Mouse (Mus musculus) embryonic facial prominence, embryonic 11.5 days (tissue): Measurements from ENCODE around the gene Tpst2. TPM values are rescaled to one million over a fixed set of nuclear protein-coding genes. Genes with fewer than 3 reads are reported as not detected.

Source experiments
- ATAC-seq: fragments of 200-750 bp; cut with Nextera tagmentation; replicated peaks from 2 replicates; pipeline ENCODE4 v1.8.0; 2017; ENCODE audit warnings: low read depth; ENCODE audit not compliant: insufficient number of reproducible peaks, low FRiP score, low TSS enrichment
- DNase-seq: peaks from one replicate; pipeline ENCODE4 v3.0.0-alpha.2; 2015; ENCODE audit warnings: low spot score
- H3K27ac ChIP-seq: fragments of 300-500 bp; sonication (generic); replicated peaks from 2 replicates; pipeline ENCODE4 v1.5.1; 2014; ENCODE audit warnings: mild to moderate bottlenecking, low read depth, low read length, control low read depth
- H3K27me3 ChIP-seq: fragments of 300-500 bp; sonication (generic); 2 replicates; pipeline ENCODE4 v1.6.1; 2014; ENCODE audit warnings: mild to moderate bottlenecking, low read length, moderate library complexity, mixed read lengths; ENCODE audit not compliant: control insufficient read depth, insufficient read depth
- H3K36me3 ChIP-seq: fragments of 300-500 bp; sonication (generic); replicated peaks from 2 replicates; pipeline ENCODE4 v1.6.1; 2014; ENCODE audit warnings: low read depth, mild to moderate bottlenecking, low read length, moderate library complexity, mixed read lengths; ENCODE audit not compliant: control insufficient read depth, insufficient read depth
- H3K4me1 ChIP-seq: fragments of 300-500 bp; sonication (generic); 2 replicates; pipeline ENCODE4 v1.6.1; 2014; ENCODE audit warnings: low read length, mixed read lengths; ENCODE audit not compliant: control insufficient read depth, insufficient read depth
- H3K4me2 ChIP-seq: fragments of 300-500 bp; sonication (generic); 2 replicates; pipeline ENCODE4 v1.6.1; 2014; ENCODE audit warnings: low read depth, mild to moderate bottlenecking, control low read depth, low read length, moderate library complexity
- H3K4me3 ChIP-seq: fragments of 300-500 bp; sonication (generic); 2 replicates; pipeline ENCODE4 v1.5.1; 2014; ENCODE audit warnings: low read depth, low read length, control low read depth
- H3K9ac ChIP-seq: fragments of 300-500 bp; sonication (generic); replicated peaks from 2 replicates; pipeline ENCODE4 v1.6.1; 2014; ENCODE audit warnings: mild to moderate bottlenecking, control low read depth, low read length
- H3K9me3 ChIP-seq: fragments of 300-500 bp; sonication (generic); replicated peaks from 2 replicates; pipeline ENCODE4 v1.6.1; 2016; ENCODE audit warnings: mild to moderate bottlenecking, low read length, inconsistent platforms, mixed read lengths; ENCODE audit not compliant: control insufficient read depth
- WGBS: fragments of 180-500 bp; shearing (Covaris S2); extraction: QIAGEN DNeasy Blood & Tissue Kit; methylation state at CpG from one replicate; pipeline ENCODE4 v1.1.7; 2014; 5-methylcytosine and 5-hydroxymethylcytosine counted together
- polyA plus RNA-seq: library from polyadenylated mRNA; unstranded; fragments of >200 nt; fragmentation: Nextera tagmentation; extraction: Ambion mirVana; gene quantifications from 2 replicates; pipeline ENCODE4 v1.2.1, GENCODE M21; 2014

The Tpst2 gene
- polyA plus RNA-seq, 1 experiment from 2014 or later, result 29.0 TPM

DNA sequence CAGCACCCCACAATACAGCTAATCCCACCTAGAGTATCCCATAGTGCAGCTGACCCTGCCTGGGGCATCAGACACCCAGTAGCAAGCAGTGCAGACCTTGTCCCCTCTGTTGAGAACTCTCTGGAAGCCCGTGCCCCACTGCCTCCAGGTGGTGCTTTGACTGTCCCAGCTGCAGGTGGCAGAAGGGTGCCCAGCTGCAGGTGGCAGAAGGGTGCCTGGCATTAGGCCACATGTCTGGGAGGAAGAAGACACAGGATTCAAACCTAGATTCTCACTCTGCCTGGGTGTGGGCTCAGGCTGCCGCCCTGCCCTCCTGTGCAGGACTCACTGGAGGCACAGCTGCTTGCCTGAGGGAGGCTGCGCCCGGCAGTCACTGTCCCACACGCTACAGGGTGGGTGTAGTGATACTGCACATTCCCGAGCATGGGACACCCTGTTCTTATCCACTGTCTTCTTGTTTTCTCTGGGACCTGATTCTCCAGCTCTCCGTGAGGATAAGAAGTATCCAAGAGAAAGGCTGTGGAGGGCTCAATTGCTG, 9.1 kb downstream of the Tpst2 start:
- 95% methylated on average over 7 of the region's 7 CpGs for WGBS
- no peaks in the 10 kb centered on the region for H3K9me3 ChIP-seq
- no peak for DNase-seq

GRCm38 (mm10) chr5:112286608-112286983, 10.1 kb downstream of the Tpst2 start:
- WGBS, result 89% methylated on average over 2 of the region's 2 CpGs
- ATAC-seq (no peak), DNase-seq (no peak)
- no peak overlapping the region for H3K9ac ChIP-seq
- no peaks in the 10 kb centered on the region for H3K36me3 ChIP-seq
- H3K27ac ChIP-seq, result no peak overlapping the region
- no peaks in the 10 kb centered on the region for H3K27me3 ChIP-seq
- H3K4me1 ChIP-seq, result no peaks in the 10 kb centered on the region
- no peaks in the 10 kb centered on the region for H3K9me3 ChIP-seq
- H3K4me3 ChIP-seq, result no peak overlapping the region
- no peak overlapping the region for H3K4me2 ChIP-seq

More for the DNA sequence above, 9.1 kb downstream of the Tpst2 start:
- ATAC-seq, result no peak
- H3K27me3 ChIP-seq, result no peaks in the 10 kb centered on the region
- no peak overlapping the region for H3K4me3 ChIP-seq
- H3K4me2 ChIP-seq, result no peak overlapping the region
- H3K9ac ChIP-seq, result no peak overlapping the region
- no peak overlapping the region for H3K27ac ChIP-seq
- H3K36me3 ChIP-seq, result no peaks in the 10 kb centered on the region
- no peaks in the 10 kb centered on the region for H3K4me1 ChIP-seq

DNA sequence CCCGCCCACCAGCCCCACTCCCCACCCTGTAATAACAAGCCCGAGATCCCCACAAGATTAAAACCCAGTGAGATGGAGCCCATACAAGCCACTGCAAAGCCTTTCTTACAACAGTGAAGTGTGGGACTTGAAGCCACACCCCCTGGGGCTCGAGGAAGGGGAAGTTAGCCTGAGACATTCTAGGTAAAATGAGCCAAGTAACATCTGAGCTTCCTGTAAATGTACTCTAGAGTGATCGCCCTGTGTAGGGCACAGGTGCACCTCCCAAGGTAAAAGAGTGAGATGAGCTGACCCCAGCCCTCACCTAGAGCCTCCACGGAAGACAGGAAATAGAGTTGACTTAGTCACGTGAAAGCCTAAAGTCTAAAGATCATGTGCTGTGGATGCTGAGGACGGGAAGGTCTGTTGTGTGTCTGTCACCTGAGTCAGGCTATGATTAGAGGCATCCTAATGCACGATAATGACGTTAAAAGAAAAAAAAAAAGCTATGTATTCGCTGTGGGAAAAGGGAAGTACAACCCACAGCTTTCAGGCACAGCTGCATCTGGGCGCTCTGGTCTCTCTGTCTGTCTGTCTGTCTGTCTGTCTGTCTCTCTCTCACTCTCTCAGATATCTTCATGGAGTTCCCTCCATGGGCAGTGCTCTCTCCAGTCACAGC, 10.6 kb downstream of the Tpst2 start:
- Histone ChIP-seq H3K9me3 (no peaks in the 10 kb centered on the region), H3K4me1 (no peaks in the 10 kb centered on the region), H3K36me3 (no peaks in the 10 kb centered on the region), H3K4me2 (no peak overlapping the region), H3K4me3 (no peak overlapping the region), H3K9ac (no peak overlapping the region), H3K27me3 (no peaks in the 10 kb centered on the region), H3K27ac (no peak overlapping the region)
- DNase-seq, result no peak
- no peak for ATAC-seq
- 83% methylated on average over 11 of the region's 11 CpGs for whole genome bisulfite sequencing

DNA sequence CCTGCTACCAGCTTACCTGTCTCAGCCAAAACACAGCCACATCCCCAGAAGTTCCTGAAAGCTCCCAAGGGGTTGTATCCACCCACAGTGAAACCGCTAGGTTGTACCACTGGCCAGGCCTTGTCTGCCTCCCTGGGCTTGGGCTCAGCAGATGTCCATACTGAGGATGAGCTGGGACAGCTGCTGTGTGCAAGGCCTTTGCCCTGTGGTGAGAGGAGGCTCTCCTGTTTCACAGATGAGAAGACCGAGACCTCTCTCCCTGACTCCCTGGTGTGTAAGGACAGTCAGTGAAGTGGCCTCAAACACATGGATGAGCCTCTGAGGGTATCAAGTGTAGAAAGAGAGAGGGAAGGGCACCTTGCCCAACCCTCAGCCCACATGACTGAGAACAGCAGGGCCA, 11.2 kb downstream of the Tpst2 start:
- Histone ChIP-seq H3K4me2 (no peak overlapping the region), H3K4me1 (no peaks in the 10 kb centered on the region), H3K36me3 (no peaks in the 10 kb centered on the region), H3K9ac (no peak overlapping the region), H3K4me3 (no peak overlapping the region), H3K9me3 (no peaks in the 10 kb centered on the region), H3K27ac (no peak overlapping the region), H3K27me3 (no peaks in the 10 kb centered on the region)
- DNase-seq (no peak), ATAC-seq (no peak)
- 89% methylated on average over 2 of the region's 2 CpGs for WGBS

- ATAC-seq, result no peak
Measured at GRCm38 (mm10) chr5:112288193-112289141, 12.0 kb downstream of the Tpst2 start.

DNA sequence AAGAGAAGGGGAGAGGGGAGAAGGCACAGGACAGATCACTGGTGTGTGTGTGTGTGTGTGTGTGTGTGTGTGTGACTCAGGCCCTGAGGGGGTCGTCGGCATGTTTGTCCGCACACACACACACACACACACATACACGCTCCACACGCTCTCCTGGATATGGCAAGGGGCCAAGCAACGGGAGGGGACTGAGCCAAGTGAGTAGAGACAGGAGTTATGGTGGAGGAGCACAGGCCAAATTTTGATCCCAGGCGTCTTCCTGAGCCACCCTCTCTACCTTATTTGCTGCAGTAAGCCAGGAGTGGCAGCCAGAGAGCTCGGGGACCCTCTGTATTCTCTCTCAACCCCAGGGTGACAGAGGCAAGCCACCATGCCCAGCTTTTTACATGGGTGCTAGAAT, 12.7 kb downstream of the Tpst2 start:
- no peaks in the 10 kb centered on the region for H3K4me1 ChIP-seq
- no peaks in the 10 kb centered on the region for H3K9me3 ChIP-seq
- H3K27me3 ChIP-seq, result no peaks in the 10 kb centered on the region
- H3K36me3 ChIP-seq, result no peaks in the 10 kb centered on the region
- H3K9ac ChIP-seq, result no peak overlapping the region
- DNase-seq (no peak), ATAC-seq (no peak)
- no peak overlapping the region for H3K27ac ChIP-seq
- H3K4me3 ChIP-seq, result no peak overlapping the region
- WGBS, result 77% methylated on average over 8 of the region's 8 CpGs
- no peak overlapping the region for H3K4me2 ChIP-seq

More at GRCm38 (mm10) chr5:112288193-112289141, 12.0 kb downstream of the Tpst2 start:
- Histone ChIP-seq H3K36me3 (no peaks in the 10 kb centered on the region), H3K4me1 (no peaks in the 10 kb centered on the region), H3K27ac (no peak overlapping the region), H3K9me3 (no peaks in the 10 kb centered on the region), H3K27me3 (no peaks in the 10 kb centered on the region), H3K4me3 (no peak overlapping the region), H3K9ac (no peak overlapping the region), H3K4me2 (no peak overlapping the region; the same call in 1 of the 2 replicates)
- WGBS, result 75% methylated on average over 9 of the region's 9 CpGs
- DNase-seq, result no peak

DNA sequence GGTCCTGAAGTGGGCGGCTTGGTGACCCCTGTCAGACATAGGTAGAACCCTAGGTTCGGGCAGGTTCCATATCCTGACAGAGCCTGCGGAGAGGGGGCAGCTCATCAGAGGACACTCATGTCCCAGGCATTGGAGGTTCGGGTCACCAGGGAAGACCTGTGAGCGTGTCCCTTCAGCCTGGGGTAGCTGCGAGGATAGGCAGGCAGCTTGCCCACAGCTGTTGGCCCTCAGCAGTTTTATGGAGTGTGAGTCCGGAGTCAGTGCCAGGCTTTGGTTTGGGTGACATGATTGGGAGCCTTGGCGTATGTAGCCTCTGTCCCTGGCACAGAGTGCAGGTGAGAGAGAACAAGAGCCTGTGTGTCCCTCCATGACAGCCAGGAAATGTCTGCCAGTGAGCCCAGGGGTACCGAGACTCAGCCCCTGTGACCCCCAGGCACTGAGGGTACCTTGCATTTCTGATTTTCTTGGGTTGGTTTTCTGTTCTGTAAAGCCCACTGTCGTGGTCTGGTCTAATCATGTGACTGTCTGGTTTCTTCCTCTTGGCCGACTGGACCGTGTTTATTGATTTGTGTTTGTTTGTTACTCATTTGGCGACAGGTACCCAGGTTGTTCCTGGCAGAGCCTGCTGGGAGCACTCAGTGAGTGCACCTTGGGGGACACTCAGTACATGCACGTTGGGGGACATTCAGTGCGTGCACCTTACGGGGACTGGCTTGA, 13.5 kb downstream of the Tpst2 start:
- Histone ChIP-seq H3K4me3 (no peak overlapping the region), H3K9me3 (no peaks in the 10 kb centered on the region), H3K9ac (no peak overlapping the region), H3K4me2 (no peak overlapping the region), H3K27me3 (no peaks in the 10 kb centered on the region), H3K36me3 (no peaks in the 10 kb centered on the region), H3K27ac (no peak overlapping the region), H3K4me1 (no peaks in the 10 kb centered on the region)
- no peak for DNase-seq
- 89% methylated on average over 16 of the region's 16 CpGs for WGBS
- ATAC-seq, result no peak
